Mouse (Mus musculus) cerebellum, postnatal 4 days (tissue): ENCODE measurements around the gene Mcam.
A peak's percentile ranks its signal among the peaks of the same experiment; 100 is the strongest.
"Not testable (repeated sequence)": the region's sequence is repeated elsewhere in the genome, so short reads cannot be mapped to it uniquely, and the experiment has no call there.

Experiments
- DNase-seq, 2 experiments: peaks; one replicate each; pipeline ENCODE4 v3.0.0; 2022; ENCODE audit warnings: low spot score in 2 of 2, mixed read lengths in 1 of 2

Gene Mcam

DNA sequence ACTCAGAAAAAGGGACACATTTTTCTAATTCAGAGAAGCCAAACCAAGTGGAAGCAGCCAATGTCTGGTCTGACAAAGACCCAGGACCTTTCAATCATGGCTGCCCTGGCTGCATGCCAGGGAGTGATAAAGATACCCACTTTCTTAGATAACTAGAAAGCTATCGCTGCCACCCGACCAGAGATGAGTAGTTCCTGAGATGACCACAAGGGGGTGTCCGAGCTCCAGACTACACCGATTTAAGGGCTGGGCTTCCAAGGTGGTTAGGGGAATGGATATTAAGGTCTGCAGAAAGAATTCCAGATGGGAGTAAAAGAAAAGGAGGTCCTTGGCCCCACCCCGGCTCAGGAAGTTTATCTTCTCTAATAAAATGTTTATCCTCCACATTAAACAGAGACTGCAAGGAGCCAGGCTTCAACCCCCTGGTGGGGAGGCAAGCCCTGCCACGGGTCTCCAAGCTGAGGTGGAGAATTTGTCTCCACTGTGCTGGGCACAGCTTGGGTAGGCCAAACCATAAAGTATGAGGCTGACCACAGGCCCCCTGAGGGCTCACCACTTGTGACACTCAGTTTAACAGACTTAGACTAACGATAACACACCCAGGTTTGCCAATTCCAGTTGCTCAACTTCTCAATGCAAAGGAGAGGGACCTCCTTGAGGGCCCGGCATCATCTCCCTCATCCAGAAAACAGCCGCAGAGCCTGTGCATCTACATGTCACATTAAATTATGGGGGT is 24.7 kb upstream of the Mcam start:
- peak; percentile 72 to 86 for DNase-seq

GRCm38 (mm10) chr9:44111909-44112308 is 22.4 kb upstream of the Mcam start:
- DNase-seq: not testable (repeated sequence)

DNA sequence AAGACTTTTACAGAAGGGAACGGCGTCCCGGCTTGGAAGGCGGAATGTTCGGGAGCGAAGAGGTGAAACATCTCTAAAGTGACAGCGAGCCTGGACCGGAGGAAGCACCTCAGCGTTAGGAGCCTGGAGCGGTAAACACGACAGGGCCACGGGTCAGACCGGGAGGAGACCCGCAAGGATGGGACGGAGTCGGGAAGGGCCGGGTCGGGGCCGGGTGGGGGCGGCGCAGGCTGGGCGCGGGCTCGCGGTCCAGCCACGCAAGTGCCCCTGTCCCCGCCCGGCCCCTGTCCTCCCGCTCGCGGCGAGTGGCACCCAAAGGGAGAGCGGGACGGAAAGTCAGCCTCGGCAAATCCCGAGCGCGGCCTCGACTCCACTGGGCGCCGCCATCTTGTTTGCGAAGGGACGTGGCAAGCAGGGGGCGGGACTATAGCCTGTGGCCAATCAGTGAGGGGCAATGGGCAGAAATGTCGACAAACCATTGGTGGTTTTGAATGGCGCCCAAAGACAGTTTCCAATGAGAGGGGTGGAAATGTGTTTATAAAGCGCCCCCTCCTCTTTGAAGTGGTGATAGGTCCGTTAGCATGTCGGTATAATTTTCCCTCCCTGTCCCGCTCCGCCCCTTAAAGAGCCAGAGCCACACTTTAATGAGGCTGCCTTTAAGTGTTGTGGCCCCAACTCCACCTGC is 21.0 kb upstream of the Mcam start, which contains the start of the genes Gm49380 and Rnf26:
Gene Gm49380 (minus strand): TSS at position 396 of the 685 bp plus-strand sequence.
Gene Rnf26 (minus strand): TSS at position 413 of the 685 bp plus-strand sequence.
- peak; percentile 91 to 97 for DNase-seq

GRCm38 (mm10) chr9:44114453-44114852 is 19.8 kb upstream of the Mcam start:
- no peak for DNase-seq

DNA sequence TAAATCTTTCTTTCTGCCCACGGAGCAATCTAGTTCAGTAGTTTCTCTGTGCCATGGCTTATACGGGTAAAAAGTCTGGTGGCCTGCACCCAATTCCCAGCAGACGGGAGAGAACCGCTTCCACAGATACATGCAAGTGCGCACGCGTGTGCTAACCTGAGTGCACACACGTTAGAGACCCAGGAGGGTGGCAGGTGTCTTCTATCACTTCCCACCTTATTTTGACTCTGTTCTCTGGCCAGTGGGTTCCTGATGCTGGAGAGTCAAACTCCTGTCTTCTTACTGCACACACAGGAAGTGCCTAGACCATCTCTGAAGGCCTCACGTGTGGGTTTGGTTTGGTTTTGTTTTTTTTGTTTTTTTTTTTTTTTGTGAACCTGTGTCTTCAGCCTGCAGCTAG is 18.7 kb upstream of the Mcam start:
- DNase-seq: no peak

GRCm38 (mm10) chr9:44116182-44116581 is 18.1 kb upstream of the Mcam start:
- DNase-seq: no peak

DNA sequence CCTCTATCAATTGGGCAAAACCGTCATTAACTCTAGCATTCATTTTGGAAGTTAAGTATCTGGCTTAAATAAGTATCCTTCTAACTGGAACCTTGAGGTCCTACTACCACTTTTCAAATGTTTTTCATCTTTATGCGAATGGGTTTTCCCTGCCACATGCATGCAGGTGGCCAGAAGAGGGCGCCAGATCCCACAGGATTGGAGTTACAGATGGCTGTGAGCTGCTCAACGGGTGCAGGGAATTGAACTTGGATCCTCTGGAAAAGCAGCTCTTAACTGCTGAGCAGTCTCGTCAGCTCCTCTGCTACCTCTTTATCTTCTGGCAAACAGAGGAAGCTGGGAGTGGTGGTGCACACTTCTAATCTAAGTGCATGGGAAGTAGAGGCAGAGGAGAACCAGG is 15.3 kb upstream of the Mcam start:
- peak in 1 of 2 experiments; percentile 29 for DNase-seq

GRCm38 (mm10) chr9:44119948-44120465 is 14.3 kb upstream of the Mcam start:
- no peak for DNase-seq

DNA sequence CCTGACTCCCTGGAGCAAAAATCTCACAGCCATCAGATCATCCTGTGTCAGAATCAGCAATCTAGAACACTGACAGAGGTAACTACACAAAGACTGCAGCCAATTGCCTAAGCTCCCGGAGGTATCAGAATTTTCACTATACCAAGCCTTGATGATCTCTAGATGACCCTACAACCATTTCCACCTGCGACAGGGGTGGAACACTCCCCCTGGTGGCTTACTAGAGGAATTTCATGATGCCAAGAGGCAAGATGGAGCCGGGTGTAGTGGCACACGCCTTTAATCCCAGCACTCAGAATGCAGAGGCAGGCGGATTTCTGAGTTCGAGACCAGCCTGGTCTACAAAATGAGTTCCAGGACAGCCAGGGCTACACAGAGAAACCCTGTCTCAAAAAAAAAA is 10.0 kb upstream of the Mcam start:
- no peak for DNase-seq

DNA sequence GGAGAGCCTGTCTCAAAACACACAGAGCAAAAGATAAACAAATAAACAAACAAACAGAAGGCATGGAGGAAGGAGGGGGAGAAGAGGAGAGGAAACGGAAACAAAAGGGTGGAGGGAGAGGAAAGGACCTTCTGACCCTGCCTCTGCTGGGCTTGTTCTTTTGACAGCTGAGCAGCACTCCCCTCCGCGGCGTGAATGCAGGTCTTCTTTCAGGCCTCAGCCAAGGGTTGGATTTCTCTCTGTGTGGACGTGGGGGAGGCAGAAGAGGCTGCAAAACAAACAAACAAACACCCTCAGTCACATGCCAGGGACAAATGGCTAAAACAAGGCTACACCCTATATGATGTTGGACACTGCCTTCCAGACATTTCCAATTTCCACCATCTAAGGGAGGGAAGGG is 9.2 kb upstream of the Mcam start:
- no peak for DNase-seq

DNA sequence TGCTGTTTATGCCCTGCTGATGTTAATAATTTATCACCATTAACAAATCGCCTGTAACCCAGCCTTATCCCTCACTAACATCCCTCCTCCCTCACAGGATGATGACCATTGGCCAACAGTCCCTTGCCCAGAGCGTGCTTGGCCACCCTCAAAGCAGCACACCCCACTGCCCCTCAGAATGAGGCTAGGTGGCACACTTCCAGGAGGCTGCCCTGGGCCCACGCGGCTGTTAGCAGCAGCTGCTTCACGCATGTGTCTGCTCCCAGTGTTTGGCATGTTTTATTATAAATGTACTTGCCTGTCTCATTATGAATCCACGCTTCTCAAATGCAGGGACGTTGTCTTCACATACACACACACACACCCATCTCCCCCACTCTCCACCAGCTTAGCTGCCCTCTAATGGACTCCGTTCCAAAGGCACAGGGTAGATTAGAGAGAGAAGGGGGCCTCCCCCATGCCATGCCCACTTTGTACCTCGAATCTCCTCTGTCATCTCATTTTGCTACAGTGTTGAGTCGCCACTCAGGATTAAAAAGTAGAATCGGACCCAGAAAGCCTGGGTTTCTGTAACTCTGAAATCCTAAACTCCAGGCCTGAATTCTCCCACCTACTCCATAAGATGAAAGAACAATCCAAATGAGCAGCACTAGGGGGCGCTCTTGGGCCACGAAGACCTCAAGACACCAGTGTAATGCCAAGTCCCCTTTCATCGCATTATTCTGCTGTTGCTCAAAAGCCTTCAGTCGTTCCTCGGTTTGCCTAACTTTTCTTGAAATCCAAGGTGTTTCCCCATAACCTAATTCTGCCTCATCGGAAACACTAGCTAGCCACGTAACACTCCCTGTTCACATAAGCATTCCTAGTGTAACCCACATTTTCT is 8.5 kb upstream of the Mcam start:
- peak; percentile 76 to 88 for DNase-seq

DNA sequence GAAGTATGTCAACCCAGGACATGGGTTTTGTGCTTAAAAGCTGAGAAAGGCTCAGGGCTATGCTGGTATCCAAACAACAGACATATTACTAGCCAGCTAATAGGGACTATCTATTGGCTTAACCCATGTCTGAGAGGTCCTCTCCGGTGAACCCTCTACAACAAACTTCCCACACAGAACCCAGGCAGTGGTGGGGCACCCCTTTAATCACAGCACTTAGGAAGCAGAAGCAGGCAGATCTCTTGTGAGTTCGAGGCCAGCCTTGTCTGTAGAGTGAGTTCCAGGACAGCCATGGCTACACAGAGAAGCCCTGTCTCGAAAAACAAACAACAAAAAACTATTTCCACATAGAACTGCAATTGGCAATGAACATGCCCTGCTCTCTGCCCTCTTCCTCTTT is 7.5 kb upstream of the Mcam start:
- no peak for DNase-seq

GRCm38 (mm10) chr9:44127351-44127801 is 6.9 kb upstream of the Mcam start:
- no peak for DNase-seq

DNA sequence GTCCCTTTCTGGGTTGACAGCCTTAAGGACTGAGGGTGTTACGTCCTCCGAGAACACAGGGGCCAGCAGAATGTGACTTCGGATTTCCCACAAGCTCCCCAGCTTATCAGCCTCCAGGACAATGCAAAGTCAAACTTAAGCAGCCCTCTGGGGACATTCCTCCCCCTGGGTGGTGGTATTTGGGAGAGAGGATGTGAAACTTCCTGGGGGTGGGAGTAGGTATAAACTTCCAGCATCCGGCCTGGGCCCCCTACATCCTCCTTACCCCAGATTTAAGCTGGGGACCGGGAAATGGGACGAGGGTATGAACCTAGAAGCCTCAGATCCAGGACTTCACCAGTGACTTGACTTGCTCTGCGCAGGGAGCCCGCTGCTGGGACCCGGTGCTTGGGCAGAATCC is 4.6 kb upstream of the Mcam start:
- DNase-seq: no peak

- peak in 1 of 2 experiments; percentile 27 for DNase-seq
Observed at GRCm38 (mm10) chr9:44130034-44130433, 4.2 kb upstream of the Mcam start.

GRCm38 (mm10) chr9:44130581-44131275 is 3.5 kb upstream of the Mcam start:
- DNase-seq: no peak

DNA sequence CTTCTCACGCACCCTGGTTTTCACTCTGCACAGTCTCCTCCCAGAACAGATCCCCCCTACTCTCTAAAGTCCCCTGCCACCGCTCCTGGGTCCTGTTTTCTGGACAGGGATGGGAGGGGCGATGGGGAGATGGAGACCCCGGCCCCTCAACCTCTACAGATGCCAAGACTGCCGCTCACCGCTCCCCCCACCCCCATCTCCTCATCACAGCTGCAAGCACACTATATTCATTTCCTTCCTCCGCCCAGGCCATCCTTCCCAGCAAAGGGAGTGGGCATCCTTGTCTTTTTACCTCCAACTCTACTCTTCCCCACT is 3.0 kb upstream of the Mcam start:
- DNase-seq: no peak

- no peak for DNase-seq
Observed at GRCm38 (mm10) chr9:44132200-44132599, 2.1 kb upstream of the Mcam start.

DNA sequence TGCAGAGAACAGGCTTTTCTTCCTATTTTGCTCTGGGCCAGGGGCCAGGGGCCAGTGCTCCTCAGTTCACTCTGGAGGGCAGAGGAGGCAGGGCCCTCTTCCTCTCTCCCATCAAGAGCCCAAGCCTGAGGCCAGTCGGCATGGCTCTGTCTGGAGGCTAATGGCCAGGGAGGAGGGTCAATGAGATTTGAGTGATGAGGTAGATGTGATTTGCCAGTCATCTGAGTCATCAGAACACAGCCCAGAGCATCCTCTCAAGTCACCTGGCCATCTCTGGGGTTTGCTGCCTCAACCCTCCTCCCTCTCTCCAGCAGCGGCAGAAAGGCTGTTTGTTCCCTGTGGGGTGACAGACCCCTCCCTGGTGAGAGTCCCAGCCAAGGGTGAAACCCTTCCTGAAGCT is 982 bp upstream of the Mcam start:
- DNase-seq: no peak

- DNase-seq: peak in 1 of 2 experiments; percentile 48
Observed at GRCm38 (mm10) chr9:44134851-44135730, 822 bp downstream of the Mcam start.
